Mouse (Mus musculus) lung, embryonic 14.5 days (tissue): ENCODE results near the gene Cish. TPM values are rescaled to one million over a fixed set of nuclear protein-coding genes. Genes with fewer than 3 reads are reported as not detected.

Experiments
- ATAC-seq: fragments of 200-750 bp; cut with Nextera tagmentation; 2 replicates; pipeline ENCODE4 v1.8.0; 2017; ENCODE audit warnings: mild to moderate bottlenecking, moderate TSS enrichment, moderate library complexity; ENCODE audit not compliant: insufficient read depth
- DNase-seq: peaks from one replicate; pipeline ENCODE4 v3.0.0-alpha.2; 2015
- H3K27ac ChIP-seq: fragments of 300-500 bp; sonication (generic); 2 replicates; pipeline ENCODE4 v1.5.1; 2014; ENCODE audit warnings: low read depth, mild to moderate bottlenecking, moderate library complexity
- H3K27me3 ChIP-seq: fragments of 300-500 bp; sonication (generic); 2 replicates; pipeline ENCODE4 v1.6.1; 2014; ENCODE audit warnings: low read length, control low read depth; ENCODE audit not compliant: insufficient read depth
- H3K36me3 ChIP-seq: fragments of 300-500 bp; sonication (generic); 2 replicates; pipeline ENCODE4 v1.6.1; 2014; ENCODE audit warnings: control low read depth; ENCODE audit not compliant: insufficient read depth
- H3K4me1 ChIP-seq: fragments of 300-500 bp; sonication (generic); 2 replicates; pipeline ENCODE4 v1.6.1; 2014; ENCODE audit warnings: antibody characterized with exemption, control low read depth; ENCODE audit not compliant: insufficient read depth
- H3K4me2 ChIP-seq: fragments of 300-500 bp; sonication (generic); 2 replicates; pipeline ENCODE4 v1.6.1; 2014; ENCODE audit warnings: mild to moderate bottlenecking
- H3K4me3 ChIP-seq: fragments of 300-500 bp; sonication (generic); 2 replicates; pipeline ENCODE4 v1.5.1; 2014; ENCODE audit warnings: low read depth, low read length
- H3K9ac ChIP-seq: fragments of 300-500 bp; sonication (generic); 2 replicates; pipeline ENCODE4 v1.6.1; 2014
- H3K9me3 ChIP-seq: fragments of 300-500 bp; sonication (generic); 2 replicates; pipeline ENCODE4 v1.6.1; 2016; ENCODE audit warnings: low read depth, low read length, control low read depth
- CTCF ChIP-seq: IDR thresholded peaks from 2 replicates; pipeline ENCODE4 v1.5.1; 2016; ENCODE audit warnings: antibody characterized with exemption, low read depth
- WGBS: fragments of 180-500 bp; shearing (Covaris S2); extraction: QIAGEN DNeasy Blood & Tissue Kit; methylation state at CpG from one replicate; pipeline ENCODE4 v1.1.7; 2014; 5-methylcytosine and 5-hydroxymethylcytosine counted together
- polyA plus RNA-seq: library from polyadenylated mRNA; unstranded; fragments of >200 nt; fragmentation: Nextera tagmentation; extraction: Ambion mirVana; gene quantifications from 2 replicates; pipeline ENCODE4 v1.2.1, GENCODE M21; 2014

The Cish gene
- polyA plus RNA-seq, 1 experiment from 2014 or later, result 8.5 TPM

GRCm38 (mm10) chr9:107277603-107278002 is 18.2 kb upstream of the Cish start:
- 66% methylated on average over 7 of the region's 7 CpGs for WGBS
- no peaks in the 10 kb centered on the region for H3K27me3 ChIP-seq
- no peak overlapping the region for H3K4me3 ChIP-seq
- no peaks in the 10 kb centered on the region for H3K36me3 ChIP-seq
- H3K9me3 ChIP-seq, result no peaks in the 10 kb centered on the region
- peaks cover 17% of the 10 kb centered on the region for H3K4me1 ChIP-seq
- no peak overlapping the region for H3K9ac ChIP-seq
- no peak overlapping the region for H3K4me2 ChIP-seq
- no peak for ATAC-seq
- TF ChIP-seq CTCF, result no peak
- H3K27ac ChIP-seq, result no peak overlapping the region
- no peak for DNase-seq

DNA sequence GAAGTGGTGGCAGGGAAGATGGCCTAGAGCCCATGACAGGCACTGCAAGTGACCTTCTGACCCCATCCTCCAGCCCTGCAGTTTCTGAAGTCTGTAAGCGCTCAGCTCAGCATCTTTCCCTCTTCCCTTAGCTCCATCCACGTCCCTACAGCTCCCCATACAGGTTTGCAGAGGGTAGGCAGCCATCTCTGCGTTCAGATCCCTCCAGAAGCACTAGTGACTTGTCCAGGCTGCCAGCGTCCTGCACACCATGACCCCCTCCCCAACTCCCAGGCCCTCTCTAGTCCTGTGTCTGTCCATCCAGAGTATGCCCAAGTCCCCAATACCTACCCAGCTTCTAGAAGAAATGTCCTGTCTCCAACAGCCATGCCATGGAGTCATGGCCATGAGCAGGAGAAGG is 17.7 kb upstream of the Cish start:
- H3K4me3 ChIP-seq, result no peak overlapping the region
- no peak for DNase-seq

DNA sequence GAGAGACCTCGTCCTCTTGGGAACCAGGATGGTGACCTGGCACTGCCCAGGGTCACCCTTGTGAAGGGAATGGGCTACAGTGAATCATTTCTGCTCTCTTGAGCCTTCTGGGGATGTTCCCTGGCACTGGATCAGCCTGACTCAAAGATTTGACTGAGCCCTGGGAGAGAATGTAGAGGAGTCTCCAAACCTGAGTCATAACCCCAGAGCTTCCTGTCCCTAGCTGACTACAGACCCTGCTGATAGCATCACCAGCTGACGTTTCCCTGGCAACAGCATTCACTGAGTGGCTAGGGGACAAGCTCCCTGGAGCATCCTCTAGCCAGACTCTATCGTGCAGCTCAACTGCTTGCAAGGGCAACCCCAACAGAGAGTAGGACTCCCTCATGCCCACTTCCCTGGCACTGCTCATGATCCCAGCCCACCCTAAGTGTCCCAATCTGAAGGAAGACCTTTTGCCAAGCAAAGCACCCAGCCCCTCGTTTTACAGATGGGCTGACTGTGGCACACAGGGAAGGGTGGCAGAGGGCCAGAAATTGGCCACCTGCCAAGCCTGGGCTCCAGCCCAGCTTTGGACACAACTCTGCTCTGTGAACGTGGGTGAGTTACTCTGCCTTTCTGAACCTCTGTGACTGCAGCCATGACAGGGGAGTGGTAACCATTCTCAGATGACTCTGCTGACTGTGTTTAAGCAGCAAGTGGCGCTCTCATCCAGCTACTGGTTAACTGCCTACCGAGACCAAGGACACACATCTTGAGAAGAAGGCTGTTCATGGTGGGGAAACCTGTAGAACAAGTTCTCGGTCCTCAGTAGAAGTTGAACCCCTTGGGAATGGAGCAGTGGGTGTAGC is 17.1 kb upstream of the Cish start:
- WGBS, result 38% methylated on average over 8 of the region's 8 CpGs
- Histone ChIP-seq H3K27ac (no peak overlapping the region), H3K36me3 (no peaks in the 10 kb centered on the region), H3K27me3 (no peaks in the 10 kb centered on the region), H3K4me1 (peaks cover 17% of the 10 kb centered on the region), H3K4me2 (no peak overlapping the region), H3K9me3 (no peaks in the 10 kb centered on the region), H3K4me3 (no peak overlapping the region), H3K9ac (no peak overlapping the region)
- ATAC-seq (peak; percentile 66), DNase-seq (peak; percentile 68)
- peak; percentile 27; the same call in 1 of the 2 replicates for TF ChIP-seq CTCF

More for the DNA sequence above, 17.7 kb upstream of the Cish start:
- Histone ChIP-seq H3K4me2 (no peak overlapping the region), H3K27ac (no peak overlapping the region), H3K9ac (no peak overlapping the region), H3K27me3 (no peaks in the 10 kb centered on the region), H3K36me3 (no peaks in the 10 kb centered on the region), H3K9me3 (no peaks in the 10 kb centered on the region), H3K4me1 (peaks cover 17% of the 10 kb centered on the region)
- 0 out of 2 replicates have a peak, but pooled peaks have one; percentile 13 for TF ChIP-seq CTCF
- WGBS, result 53% methylated on average over 4 of the region's 4 CpGs
- no peak for ATAC-seq

- H3K36me3 ChIP-seq, result no peaks in the 10 kb centered on the region
- no peaks in the 10 kb centered on the region for H3K9me3 ChIP-seq
- H3K4me1 ChIP-seq, result peaks cover 17% of the 10 kb centered on the region
- H3K4me3 ChIP-seq, result no peak overlapping the region
- peak overlapping the region; percentile 46 for H3K4me2 ChIP-seq
- ATAC-seq (peak; percentile 77), DNase-seq (peak; percentile 50)
- H3K27me3 ChIP-seq, result no peaks in the 10 kb centered on the region
- H3K27ac ChIP-seq, result peak overlapping the region; percentile 67
- TF ChIP-seq CTCF, result peak; percentile 3; the same call in 1 of the 2 replicates
- 17% methylated on average over 16 of the region's 16 CpGs for WGBS
- H3K9ac ChIP-seq, result peak overlapping the region; percentile 39; the same call in 1 of the 2 replicates
Measured at GRCm38 (mm10) chr9:107279378-107280321, 16.2 kb upstream of the Cish start.

DNA sequence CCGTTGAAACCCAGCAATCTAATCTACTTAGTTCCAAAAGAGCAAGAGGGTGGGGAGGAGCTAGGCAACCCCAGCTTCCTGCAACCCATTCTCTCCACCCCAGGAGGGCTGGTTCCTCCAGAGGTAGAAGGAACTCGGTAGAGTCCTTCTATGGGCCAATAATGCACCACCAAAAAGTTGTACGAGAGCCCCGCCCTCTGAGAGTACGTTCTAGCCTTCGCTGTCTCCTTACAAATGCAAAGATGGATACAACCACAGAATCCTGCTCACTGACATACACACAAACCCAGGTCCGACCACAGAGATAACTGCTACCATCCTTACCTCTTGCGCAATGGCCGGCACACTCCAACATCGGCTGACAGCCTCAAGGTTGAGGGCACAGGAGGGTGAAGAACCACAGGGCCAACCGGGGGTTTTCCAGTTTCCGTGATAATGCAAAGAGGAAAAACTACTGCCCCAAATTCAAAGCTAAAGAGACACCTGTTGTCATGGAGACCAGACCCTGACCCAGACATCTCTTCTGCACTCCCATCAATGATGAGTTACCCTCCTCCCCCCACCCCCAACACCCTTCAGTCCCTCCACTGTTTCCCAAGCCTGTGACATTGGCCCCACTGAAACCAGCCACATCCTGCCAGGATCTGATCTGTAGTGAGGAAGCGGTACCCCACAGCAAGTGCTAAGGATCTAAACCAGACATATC is 15.4 kb upstream of the Cish start:
- peak overlapping the region; percentile 39; the same call in 1 of the 2 replicates for H3K9ac ChIP-seq
- ATAC-seq (no peak), DNase-seq (no peak)
- H3K36me3 ChIP-seq, result no peaks in the 10 kb centered on the region
- H3K27me3 ChIP-seq, result no peaks in the 10 kb centered on the region
- H3K4me3 ChIP-seq, result no peak overlapping the region
- no peak for TF ChIP-seq CTCF
- peak overlapping the region; percentile 67; the same call in 1 of the 2 replicates for H3K27ac ChIP-seq
- H3K4me2 ChIP-seq, result peak overlapping the region; percentile 46
- WGBS, result 45% methylated on average over 13 of the region's 13 CpGs
- H3K9me3 ChIP-seq, result no peaks in the 10 kb centered on the region
- H3K4me1 ChIP-seq, result peaks cover 17% of the 10 kb centered on the region

DNA sequence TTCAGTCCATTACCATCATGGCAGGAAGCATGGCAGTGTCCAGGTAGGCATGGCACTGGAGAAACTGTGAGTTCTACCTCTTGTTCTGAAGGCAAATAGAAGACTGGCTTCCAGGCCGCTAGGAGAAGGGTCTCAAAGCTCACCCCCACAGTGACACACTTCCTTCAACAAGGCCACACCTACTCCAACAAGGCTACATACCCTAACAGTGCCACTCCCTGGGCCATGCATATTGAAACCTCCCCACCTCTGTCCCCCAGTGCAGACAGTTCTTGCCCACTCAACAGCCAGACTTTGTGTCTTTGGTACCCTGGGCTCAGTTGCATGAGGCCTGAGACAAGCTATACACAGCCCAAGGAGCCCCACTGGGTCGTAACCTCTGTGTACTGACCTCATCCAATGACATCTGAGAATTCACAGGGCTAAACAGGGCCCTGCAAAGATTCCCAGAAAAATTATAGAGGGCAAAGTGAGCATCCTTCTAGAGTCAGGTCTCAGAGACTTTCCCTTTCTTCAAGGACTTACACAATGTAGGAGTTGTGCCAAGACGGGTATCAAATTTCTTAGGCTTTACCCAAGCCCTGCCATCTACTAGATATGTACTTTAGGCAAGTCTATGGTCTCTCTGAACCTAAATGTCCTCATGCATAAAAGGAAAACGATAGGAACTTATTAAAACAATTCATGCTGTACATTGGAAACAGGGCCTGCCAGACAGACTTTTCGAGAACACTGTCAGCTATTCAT is 14.4 kb upstream of the Cish start:
- 81% methylated on average over 5 of the region's 5 CpGs for WGBS
- Histone ChIP-seq H3K9ac (no peak overlapping the region), H3K4me2 (no peak overlapping the region), H3K4me3 (no peak overlapping the region), H3K4me1 (peaks cover 17% of the 10 kb centered on the region), H3K36me3 (no peaks in the 10 kb centered on the region), H3K27me3 (no peaks in the 10 kb centered on the region), H3K27ac (no peak overlapping the region), H3K9me3 (no peaks in the 10 kb centered on the region)
- no peak for TF ChIP-seq CTCF
- ATAC-seq (no peak), DNase-seq (no peak)
